Mouse (Mus musculus): ENCODE data around the gene Tspear.

- TF ChIP-seq POLR2A (IDR thresholded peaks at IDR 0.05; ENCODE audit: control insufficient read depth, low read depth, low read length) = no peak
- no peak for TF ChIP-seq CTCF (IDR thresholded peaks at IDR 0.05; ENCODE audit: control insufficient read depth, insufficient read depth, insufficient replicate concordance, low read depth, low read length)
These were observed 102.3 kb downstream of the Tspear start for GRCm38 (mm10) chr10:77788621-77789020.

Measured in testis, adult 2 months (tissue).